Mouse (Mus musculus) kidney, adult 2 months (tissue): ENCODE data around the gene Cers3.

Experiments used
- CTCF ChIP-seq: fragments of 200-500 bp; conservative IDR thresholded peaks from 2 replicates; pipeline ENCODE4 v1.5.1; 2011; ENCODE audit warnings: low read depth, mild to moderate bottlenecking, control low read depth, low read length, moderate library complexity, mixed read lengths; ENCODE audit not compliant: insufficient read depth, insufficient read length
- POLR2A ChIP-seq: fragments of 200-500 bp; IDR thresholded peaks from one replicate; pipeline ENCODE4 v1.6.1; 2011; ENCODE audit warnings: low read depth, low read length, control low read depth

- TF ChIP-seq POLR2A, result no peak
- TF ChIP-seq CTCF, result no peak
Measured at GRCm38 (mm10) chr7:66702721-66703120, 40.6 kb upstream of the Cers3 start.
